Mouse (Mus musculus): ENCODE data around the gene Rbm18.

DNA sequence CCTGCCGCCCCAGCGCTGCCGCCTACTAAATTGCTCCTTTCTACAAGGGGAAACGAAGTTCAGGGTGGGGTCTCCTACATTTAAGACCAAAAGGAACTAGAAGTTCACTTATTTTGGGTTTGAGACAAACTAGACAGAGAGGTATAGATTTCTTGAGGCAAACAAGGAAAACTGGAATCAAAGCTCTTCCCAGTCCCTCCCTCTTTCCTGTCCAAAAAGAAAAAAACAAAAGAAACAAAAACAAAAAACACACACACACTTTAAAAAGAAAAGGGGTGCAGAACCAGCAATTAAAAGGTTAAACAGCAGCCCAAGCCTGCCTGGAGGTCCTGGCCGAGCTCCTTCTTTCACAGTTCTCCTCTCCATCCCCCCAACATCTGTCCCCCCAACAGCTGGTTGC is 38.6 kb downstream of the Rbm18 start:
- TF ChIP-seq CTCF (IDR thresholded peaks at IDR 0.05) (no peak), EP300 (IDR thresholded peaks at IDR 0.05) (no peak)

All from lung, postnatal 0 days (tissue).